Mouse (Mus musculus) forebrain, embryonic 13.5 days (tissue): ENCODE data around the gene Igfbp2. TPM values are rescaled to one million over a fixed set of nuclear protein-coding genes. Genes with fewer than 3 reads are reported as not detected.

Source experiments
- ATAC-seq: fragments of 200-750 bp; cut with Nextera tagmentation; 2 replicates; pipeline ENCODE4 v1.8.0; 2017
- H3K27ac ChIP-seq: fragments of 300-500 bp; sonication (generic); 2 replicates; pipeline ENCODE4 v1.5.1; 2015; ENCODE audit warnings: inconsistent platforms, mild to moderate bottlenecking, moderate library complexity
- H3K27me3 ChIP-seq: fragments of 300-500 bp; sonication (generic); 2 replicates; pipeline ENCODE4 v1.6.1; 2015; ENCODE audit warnings: mild to moderate bottlenecking, inconsistent platforms
- H3K36me3 ChIP-seq: fragments of 300-500 bp; sonication (generic); 2 replicates; pipeline ENCODE4 v1.6.1; 2015; ENCODE audit warnings: mild to moderate bottlenecking, inconsistent platforms; ENCODE audit not compliant: poor library complexity, severe bottlenecking
- H3K4me1 ChIP-seq: fragments of 300-500 bp; sonication (generic); 2 replicates; pipeline ENCODE4 v1.6.1; 2015; ENCODE audit warnings: inconsistent platforms
- H3K4me2 ChIP-seq: fragments of 300-500 bp; sonication (generic); 2 replicates; pipeline ENCODE4 v1.6.1; 2015; ENCODE audit warnings: inconsistent platforms, mild to moderate bottlenecking, moderate library complexity
- H3K4me3 ChIP-seq: fragments of 300-500 bp; sonication (generic); 2 replicates; pipeline ENCODE4 v1.5.1; 2015; ENCODE audit warnings: mild to moderate bottlenecking, inconsistent platforms
- H3K9ac ChIP-seq: fragments of 300-500 bp; sonication (generic); 2 replicates; pipeline ENCODE4 v1.6.1; 2015; ENCODE audit warnings: mild to moderate bottlenecking, inconsistent platforms
- H3K9me3 ChIP-seq: fragments of 300-500 bp; sonication (generic); replicated peaks from 2 replicates; pipeline ENCODE4 v1.6.1; 2016; ENCODE audit warnings: inconsistent platforms
- WGBS: fragments of 180-500 bp; shearing (Covaris S2); methylation state at CpG from one replicate; pipeline ENCODE4 v1.1.7; 2015; 5-methylcytosine and 5-hydroxymethylcytosine counted together
- polyA plus RNA-seq: library from polyadenylated mRNA; unstranded; fragments of >200 nt; fragmentation: Nextera tagmentation; extraction: Ambion mirVana; gene quantifications from 2 replicates; pipeline ENCODE4 v1.2.1, GENCODE M21; 2015

Gene Igfbp2
- polyA plus RNA-seq, 1 experiment from 2014 or later = 319 TPM

DNA sequence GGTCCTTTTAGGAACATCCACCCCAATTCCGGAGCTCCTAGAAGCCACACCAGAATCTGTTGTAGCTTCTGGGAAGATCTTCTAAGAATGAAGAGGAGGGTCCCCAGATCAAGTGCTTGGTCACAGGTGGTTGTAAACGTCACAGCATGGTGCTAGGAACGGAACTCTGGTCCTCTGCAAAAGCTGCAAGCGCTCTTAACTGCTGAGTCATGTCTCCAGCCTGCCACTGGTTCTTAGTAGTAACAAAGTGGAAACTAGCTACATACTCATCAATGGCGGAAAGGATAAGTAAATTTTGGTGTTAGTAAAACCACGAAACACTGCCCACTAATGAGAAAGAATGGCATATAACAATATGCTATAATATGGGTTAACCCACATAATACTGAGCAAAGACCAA, 4.3 kb upstream of the Igfbp2 start:
- no peak for ATAC-seq
- Histone ChIP-seq H3K27me3 (no peaks in the 10 kb centered on the region), H3K4me2 (no peak overlapping the region), H3K4me1 (peaks cover 14% of the 10 kb centered on the region), H3K36me3 (no peaks in the 10 kb centered on the region), H3K4me3 (no peak overlapping the region), H3K9me3 (no peaks in the 10 kb centered on the region), H3K9ac (no peak overlapping the region), H3K27ac (no peak overlapping the region)
- WGBS = 91% methylated on average over 6 of the region's 6 CpGs

DNA sequence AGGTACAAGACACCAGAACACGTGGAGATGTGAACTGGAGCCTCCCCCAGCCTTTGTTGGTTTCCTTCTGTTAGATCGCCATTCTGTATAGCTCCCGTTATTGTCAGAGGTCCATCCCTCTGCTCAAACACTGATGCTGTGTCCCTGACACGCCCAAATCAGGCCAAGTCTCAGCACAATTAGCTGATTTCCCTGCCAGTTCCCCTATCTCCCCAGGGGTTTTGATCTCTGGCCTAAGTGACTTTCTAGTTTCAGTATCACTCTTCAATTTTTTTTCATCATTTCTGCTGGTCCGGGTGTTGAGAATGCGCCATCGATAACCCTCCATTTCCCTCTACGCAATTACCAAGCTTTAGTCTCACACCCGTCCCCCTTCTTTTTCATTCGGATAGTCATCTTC, 1.4 kb upstream of the Igfbp2 start:
- ATAC-seq = no peak
- 40% methylated on average over 10 of the region's 10 CpGs for WGBS
- no peak overlapping the region for H3K9ac ChIP-seq
- H3K4me2 ChIP-seq = no peak overlapping the region
- H3K27ac ChIP-seq = no peak overlapping the region
- H3K27me3 ChIP-seq = no peaks in the 10 kb centered on the region
- no peaks in the 10 kb centered on the region for H3K36me3 ChIP-seq
- H3K4me3 ChIP-seq = no peak overlapping the region
- peaks cover 28% of the 10 kb centered on the region for H3K4me1 ChIP-seq
- no peaks in the 10 kb centered on the region for H3K9me3 ChIP-seq

DNA sequence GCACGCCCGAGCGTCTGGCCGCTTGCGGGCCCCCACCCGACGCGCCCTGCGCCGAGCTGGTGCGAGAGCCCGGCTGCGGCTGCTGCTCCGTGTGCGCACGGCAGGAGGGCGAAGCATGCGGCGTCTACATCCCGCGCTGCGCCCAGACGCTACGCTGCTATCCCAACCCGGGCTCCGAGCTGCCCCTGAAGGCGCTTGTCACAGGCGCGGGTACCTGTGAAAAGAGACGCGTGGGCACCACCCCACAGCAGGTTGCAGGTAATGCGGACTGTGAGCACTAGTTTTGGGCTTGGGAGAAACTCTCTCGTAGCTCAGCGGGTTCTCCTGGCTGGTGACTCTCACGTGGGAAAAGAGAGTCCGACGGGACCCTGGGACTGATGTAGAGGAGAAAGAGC, 401 bp downstream of the Igfbp2 start:
- Histone ChIP-seq H3K27me3 (no peaks in the 10 kb centered on the region), H3K4me1 (peaks cover 37% of the 10 kb centered on the region), H3K36me3 (peaks cover 7% of the 10 kb centered on the region; the same call in 1 of the 2 replicates), H3K9me3 (no peaks in the 10 kb centered on the region), H3K4me3 (peak overlapping the region; percentile 75), H3K27ac (peak overlapping the region; percentile 88), H3K9ac (peak overlapping the region; percentile 90), H3K4me2 (peak overlapping the region; percentile 76)
- ATAC-seq = peak; percentile 72
- 0% methylated on average over 33 of the region's 37 CpGs for WGBS

DNA sequence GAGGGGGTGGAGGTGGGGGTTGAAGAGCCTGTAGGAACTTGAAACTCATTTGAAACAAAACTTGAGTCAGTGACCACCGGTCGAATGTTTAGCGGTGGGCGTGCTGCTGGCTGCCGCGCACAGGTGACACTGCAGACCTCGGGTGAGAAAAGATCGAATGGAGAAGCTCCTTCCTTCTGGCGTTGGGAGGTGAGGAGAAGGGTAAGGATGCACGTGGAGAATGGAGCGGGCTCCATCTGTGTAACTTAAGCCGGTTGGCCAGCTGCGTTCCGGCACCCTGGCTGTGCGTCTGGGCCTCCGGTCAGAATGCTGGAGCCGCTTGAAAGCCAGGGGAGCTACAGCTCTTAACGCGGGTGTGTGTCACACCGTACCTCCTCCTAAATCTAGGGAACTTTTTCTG, 983 bp downstream of the Igfbp2 start:
- no peaks in the 10 kb centered on the region for H3K9me3 ChIP-seq
- WGBS = 0% methylated on average over 20 of the region's 20 CpGs
- H3K4me2 ChIP-seq = peak overlapping the region; percentile 76
- H3K9ac ChIP-seq = peak overlapping the region; percentile 90
- H3K36me3 ChIP-seq = peaks cover 13% of the 10 kb centered on the region
- H3K27me3 ChIP-seq = no peaks in the 10 kb centered on the region
- ATAC-seq = no peak
- H3K4me3 ChIP-seq = peak overlapping the region; percentile 75
- peaks cover 37% of the 10 kb centered on the region for H3K4me1 ChIP-seq
- peak overlapping the region; percentile 88; the same call in 1 of the 2 replicates for H3K27ac ChIP-seq

DNA sequence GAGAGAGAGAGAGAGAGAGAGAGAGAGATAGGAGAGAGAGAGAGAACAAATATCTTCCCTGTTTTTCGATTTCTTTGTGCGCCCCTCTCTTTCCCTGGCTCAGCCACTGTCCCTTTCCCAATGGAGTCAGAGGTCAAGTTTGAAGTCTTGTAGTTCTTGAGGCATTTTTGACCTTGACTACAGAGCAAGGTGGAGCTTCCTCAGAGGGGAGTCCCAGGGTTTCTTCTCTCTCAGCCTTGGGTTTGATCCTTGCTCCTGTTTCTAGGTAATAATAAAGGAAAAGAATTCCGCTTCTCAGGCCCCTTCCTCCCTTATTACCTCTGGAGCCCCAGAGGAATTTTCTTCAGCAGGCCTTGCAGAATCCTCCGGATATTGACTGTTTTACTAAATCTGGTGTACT, 1.6 kb downstream of the Igfbp2 start:
- Histone ChIP-seq H3K27ac (peak overlapping the region; percentile 88), H3K27me3 (no peaks in the 10 kb centered on the region), H3K4me3 (peak overlapping the region; percentile 75), H3K4me1 (peaks cover 37% of the 10 kb centered on the region), H3K36me3 (peaks cover 19% of the 10 kb centered on the region), H3K9me3 (0 out of 2 replicates have a peak, but pooled peaks cover under 1% of the 10 kb centered on the region), H3K4me2 (peak overlapping the region; percentile 76), H3K9ac (peak overlapping the region; percentile 90)
- WGBS = 0% methylated on average over 4 of the region's 4 CpGs
- ATAC-seq = no peak

DNA sequence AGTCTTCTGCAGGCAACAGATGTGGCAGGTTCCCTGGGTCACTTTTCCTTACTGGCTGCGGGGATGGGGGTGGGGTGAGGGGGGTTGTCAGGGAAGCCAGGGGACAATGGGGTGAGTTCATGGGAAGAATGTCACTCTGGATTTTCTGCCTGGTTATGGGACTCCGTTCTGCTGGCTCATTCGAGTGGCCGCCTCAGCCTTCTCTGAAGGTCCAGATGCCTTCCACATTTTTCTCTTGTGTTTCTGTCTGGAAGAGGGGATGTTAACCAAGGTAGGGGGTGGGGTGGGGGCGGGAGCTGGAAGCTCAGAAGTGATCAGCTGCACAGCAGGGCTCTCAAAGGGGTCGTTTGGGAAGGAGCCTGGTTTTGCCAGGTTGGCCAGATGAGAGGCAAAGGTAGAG, 2.1 kb downstream of the Igfbp2 start:
- no peak; the same call in 1 of the 2 replicates for ATAC-seq
- Histone ChIP-seq H3K27ac (peak overlapping the region; percentile 88), H3K4me3 (peak overlapping the region; percentile 75), H3K27me3 (no peaks in the 10 kb centered on the region), H3K4me2 (peak overlapping the region; percentile 76), H3K9ac (peak overlapping the region; percentile 90), H3K9me3 (0 out of 2 replicates have a peak, but pooled peaks cover 3% of the 10 kb centered on the region), H3K36me3 (peaks cover 25% of the 10 kb centered on the region), H3K4me1 (peaks cover 37% of the 10 kb centered on the region)
- WGBS = 0% methylated on average over 6 of the region's 6 CpGs

DNA sequence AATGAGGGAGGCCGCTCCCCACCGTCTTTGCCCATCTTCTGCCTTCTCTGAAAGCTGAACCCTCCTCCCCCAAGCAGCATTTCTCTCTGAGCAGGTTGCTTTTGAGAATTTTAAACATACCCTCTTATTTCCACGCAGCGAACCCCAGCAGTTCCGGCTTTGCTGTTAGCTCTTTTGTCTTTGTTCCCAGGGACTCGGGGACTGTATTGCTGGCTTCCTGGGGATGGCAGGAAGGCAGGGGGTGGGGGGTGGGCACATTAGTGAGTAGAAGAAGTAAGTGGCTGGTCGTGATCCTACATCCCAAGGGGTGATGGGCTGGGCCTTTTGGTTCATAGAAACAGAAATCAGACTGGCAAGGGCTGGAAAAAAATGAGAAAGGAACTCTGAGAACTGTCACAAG, 2.6 kb downstream of the Igfbp2 start:
- H3K4me3 ChIP-seq = peak overlapping the region; percentile 75
- H3K27me3 ChIP-seq = no peaks in the 10 kb centered on the region
- peak overlapping the region; percentile 88 for H3K27ac ChIP-seq
- H3K9me3 ChIP-seq = 0 out of 2 replicates have a peak, but pooled peaks cover 3% of the 10 kb centered on the region
- H3K4me1 ChIP-seq = peaks cover 37% of the 10 kb centered on the region
- peak overlapping the region; percentile 90 for H3K9ac ChIP-seq
- peak overlapping the region; percentile 76 for H3K4me2 ChIP-seq
- peaks cover 25% of the 10 kb centered on the region for H3K36me3 ChIP-seq
- under 1% methylated on average over 7 of the region's 7 CpGs for WGBS
- 0 out of 2 replicates have a peak, but pooled peaks have one; percentile 17 for ATAC-seq

DNA sequence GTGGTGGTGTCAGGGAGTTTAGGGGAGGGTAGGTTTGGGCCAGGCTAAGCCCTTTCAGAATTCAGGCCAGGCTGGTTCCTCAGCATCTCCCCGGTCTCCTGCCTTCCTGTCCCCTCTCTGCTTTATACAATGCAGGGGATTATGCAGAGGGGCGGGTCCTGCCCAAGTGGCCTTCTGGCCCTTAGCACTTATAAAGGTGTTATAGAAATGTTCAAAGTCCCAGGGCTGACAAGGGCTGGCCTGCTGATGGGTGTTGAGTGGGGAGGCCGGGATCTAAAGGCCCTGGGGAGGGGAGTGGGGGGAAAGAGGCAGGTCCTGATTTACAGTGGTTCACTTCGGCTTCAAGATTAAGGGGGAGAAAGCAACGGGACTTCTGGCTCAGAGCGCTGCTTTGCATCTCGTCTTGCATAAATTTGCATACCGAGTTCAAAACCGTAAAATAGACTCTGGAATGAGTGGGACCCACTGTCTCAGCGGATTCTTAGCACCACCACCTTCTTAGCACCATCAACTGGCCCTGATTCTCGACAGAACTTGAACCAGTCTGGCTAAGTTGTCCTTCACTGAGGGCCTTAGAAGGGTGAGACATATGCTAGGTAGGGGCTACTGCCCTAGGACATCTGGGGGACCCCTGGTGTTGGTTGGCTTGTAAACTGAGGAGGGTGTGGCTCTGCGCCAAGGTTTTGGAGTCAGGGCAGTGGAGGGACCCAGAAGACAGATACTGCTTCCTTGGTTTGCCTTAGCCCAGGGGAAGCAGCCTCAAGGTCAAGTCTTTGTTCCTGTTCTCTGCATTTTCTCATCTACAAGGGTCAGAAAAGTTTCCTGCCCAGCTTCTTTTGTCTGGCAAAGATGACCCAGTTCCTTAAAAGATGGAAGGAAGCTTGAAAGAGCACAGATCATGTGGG, 3.4 kb downstream of the Igfbp2 start:
- Histone ChIP-seq H3K4me1 (peaks cover 44% of the 10 kb centered on the region), H3K9ac (peak overlapping the region; percentile 90), H3K4me2 (peak overlapping the region; percentile 76), H3K36me3 (peaks cover 25% of the 10 kb centered on the region), H3K4me3 (peak overlapping the region; percentile 75), H3K9me3 (0 out of 2 replicates have a peak, but pooled peaks cover 3% of the 10 kb centered on the region), H3K27ac (peak overlapping the region; percentile 88), H3K27me3 (no peaks in the 10 kb centered on the region)
- peak; percentile 42 for ATAC-seq
- WGBS = 14% methylated on average over 12 of the region's 12 CpGs

DNA sequence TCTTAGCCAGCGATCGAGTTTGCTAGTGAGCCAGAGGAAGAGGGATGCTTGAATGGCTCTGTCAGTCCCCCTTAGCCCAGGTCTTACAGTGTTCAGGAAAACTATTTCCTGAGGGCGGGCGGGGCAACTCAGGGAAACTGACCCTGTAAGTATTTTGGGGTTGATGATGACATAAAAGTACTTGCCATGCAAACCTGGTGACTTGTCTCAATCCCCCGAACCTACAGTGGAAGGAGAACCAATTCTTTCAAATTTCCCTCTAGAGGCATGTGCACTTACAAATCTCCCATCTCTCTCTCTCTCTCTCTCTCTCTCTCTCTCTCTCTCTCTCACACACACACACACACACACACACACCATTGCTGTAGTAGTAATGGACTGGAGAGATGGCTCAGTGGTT, 4.5 kb downstream of the Igfbp2 start:
- Histone ChIP-seq H3K9me3 (0 out of 2 replicates have a peak, but pooled peaks cover 3% of the 10 kb centered on the region), H3K4me1 (peaks cover 48% of the 10 kb centered on the region), H3K4me3 (no peak overlapping the region), H3K27ac (no peak overlapping the region), H3K9ac (no peak overlapping the region), H3K36me3 (peaks cover 29% of the 10 kb centered on the region), H3K27me3 (no peaks in the 10 kb centered on the region), H3K4me2 (no peak overlapping the region)
- ATAC-seq = no peak
- WGBS = 98% methylated on average over 5 of the region's 5 CpGs

DNA sequence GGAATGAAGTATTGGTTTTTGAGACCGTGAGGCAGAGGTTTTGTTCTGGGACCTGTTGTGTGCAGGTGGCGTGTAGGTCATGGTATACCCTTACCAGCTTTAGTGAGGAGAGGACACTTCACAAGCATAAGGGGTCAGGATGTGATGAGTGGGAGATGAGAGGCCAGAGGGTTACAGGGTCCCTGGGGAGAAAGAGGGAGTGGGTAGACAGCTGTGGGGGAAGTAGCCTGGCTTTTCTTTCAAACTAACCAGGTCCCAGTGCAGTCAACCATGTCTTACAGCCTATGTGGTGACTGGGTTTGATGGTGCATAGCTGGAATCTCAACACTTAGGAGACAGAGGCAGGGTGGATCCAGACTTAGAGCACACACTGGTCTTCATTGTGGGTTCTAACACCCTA, 6.2 kb downstream of the Igfbp2 start:
- H3K4me3 ChIP-seq = no peak overlapping the region
- no peak overlapping the region for H3K9ac ChIP-seq
- H3K27ac ChIP-seq = no peak overlapping the region
- H3K9me3 ChIP-seq = 0 out of 2 replicates have a peak, but pooled peaks cover 3% of the 10 kb centered on the region
- no peak for ATAC-seq
- H3K4me2 ChIP-seq = no peak overlapping the region
- no peaks in the 10 kb centered on the region for H3K27me3 ChIP-seq
- WGBS = 97% methylated on average over 2 of the region's 2 CpGs
- H3K36me3 ChIP-seq = peaks cover 39% of the 10 kb centered on the region
- H3K4me1 ChIP-seq = peaks cover 46% of the 10 kb centered on the region

DNA sequence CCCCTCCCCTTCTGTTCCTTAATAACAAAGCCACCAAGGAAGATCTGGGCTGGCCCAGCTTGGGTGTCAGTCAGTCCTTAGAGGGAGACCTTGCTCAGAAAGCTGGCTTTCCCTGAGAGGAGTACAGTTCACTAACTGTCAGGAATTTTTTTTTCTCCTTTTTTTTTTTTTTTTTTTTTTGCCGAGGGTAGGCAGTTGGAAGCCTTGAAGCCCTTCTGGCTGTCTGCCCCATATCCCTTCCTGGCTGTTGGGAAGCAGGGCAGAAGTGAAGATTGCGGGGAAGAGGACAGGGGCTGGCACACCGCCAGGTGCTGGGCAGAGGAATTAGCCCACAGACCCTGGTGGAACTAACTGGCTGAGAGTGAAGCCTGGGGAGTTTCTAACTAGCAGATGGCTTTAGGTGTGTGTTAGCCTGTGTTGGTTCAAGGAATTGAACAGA, 8.4 kb downstream of the Igfbp2 start:
- Histone ChIP-seq H3K27me3 (no peaks in the 10 kb centered on the region), H3K36me3 (peaks cover 51% of the 10 kb centered on the region), H3K27ac (peak overlapping the region; percentile 54), H3K9ac (no peak overlapping the region), H3K9me3 (0 out of 2 replicates have a peak, but pooled peaks cover 3% of the 10 kb centered on the region), H3K4me3 (no peak overlapping the region), H3K4me1 (peaks cover 26% of the 10 kb centered on the region), H3K4me2 (no peak overlapping the region)
- peak; percentile 54 for ATAC-seq
- WGBS = 47% methylated on average over 3 of the region's 3 CpGs

DNA sequence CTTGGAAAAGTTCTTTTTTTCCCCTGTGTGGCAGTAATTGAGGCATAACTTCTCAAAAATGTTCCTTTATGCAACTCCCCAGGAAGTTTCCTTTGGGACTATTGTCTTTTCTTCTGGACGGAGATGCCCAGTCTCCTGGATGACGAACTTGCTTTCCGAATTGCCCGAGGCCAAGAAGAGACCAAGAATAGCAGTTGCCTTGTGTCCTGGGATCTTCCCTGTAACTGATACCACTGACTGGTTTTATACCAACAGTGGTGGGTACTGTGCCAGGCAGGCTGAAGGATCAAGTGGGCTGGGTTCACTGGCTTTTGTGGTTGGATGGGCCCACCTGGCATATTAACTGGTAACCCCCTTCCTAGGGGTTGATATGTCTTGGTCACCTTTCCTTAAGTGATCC, 9.3 kb downstream of the Igfbp2 start:
- Histone ChIP-seq H3K4me1 (peaks cover 18% of the 10 kb centered on the region), H3K4me3 (no peak overlapping the region), H3K9ac (no peak overlapping the region), H3K27me3 (no peaks in the 10 kb centered on the region), H3K36me3 (peaks cover 58% of the 10 kb centered on the region), H3K9me3 (0 out of 2 replicates have a peak, but pooled peaks cover 3% of the 10 kb centered on the region), H3K4me2 (no peak overlapping the region), H3K27ac (no peak overlapping the region)
- ATAC-seq = no peak
- WGBS = 58% methylated on average over 4 of the region's 4 CpGs
